Mouse (Mus musculus) G1E-ER4 (cell line): Measurements from ENCODE around the gene Auh. TPM values are rescaled to one million over a fixed set of nuclear protein-coding genes. Genes with fewer than 3 reads are reported as not detected.

Source experiments
- GATA1 ChIP-seq: IDR thresholded peaks from one replicate; pipeline ENCODE4 v1.8.0; 2012; ENCODE audit warnings: low read length, inconsistent platforms
- polyA plus RNA-seq: library from polyadenylated mRNA; stranded (reverse); fragments of >175 nt; gene quantifications from 2 replicates; pipeline ENCODE4 v1.2.3, GENCODE M21; 2012

Auh gene
- polyA plus RNA-seq, 1 experiment = 25.9 TPM

GRCm38 (mm10) chr13:52902517-52902916 is 27.0 kb downstream of the Auh start:
- TF ChIP-seq GATA1 = no peak

- TF ChIP-seq GATA1 = no peak
Observed at GRCm38 (mm10) chr13:52899664-52900063, 29.8 kb downstream of the Auh start.

DNA sequence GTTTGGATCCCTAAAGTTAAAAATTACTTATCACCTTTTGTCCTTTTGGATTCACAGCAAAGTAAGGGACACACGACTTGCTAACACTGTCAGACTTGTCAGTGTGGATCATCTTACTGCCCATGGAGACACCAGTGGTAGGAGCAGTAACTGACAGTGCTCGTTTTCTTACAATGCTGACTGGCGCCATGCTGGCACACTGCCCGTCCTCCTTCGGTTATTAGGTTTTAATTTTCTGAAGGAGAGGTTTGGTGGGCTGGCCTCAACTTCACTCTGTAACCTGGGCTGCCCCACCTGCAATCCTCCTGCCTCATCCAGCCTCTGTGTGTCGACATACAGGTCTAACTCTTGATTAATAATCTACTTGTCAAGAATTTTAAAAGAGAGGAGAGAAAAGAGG is 31.7 kb downstream of the Auh start:
- no peak for TF ChIP-seq GATA1

DNA sequence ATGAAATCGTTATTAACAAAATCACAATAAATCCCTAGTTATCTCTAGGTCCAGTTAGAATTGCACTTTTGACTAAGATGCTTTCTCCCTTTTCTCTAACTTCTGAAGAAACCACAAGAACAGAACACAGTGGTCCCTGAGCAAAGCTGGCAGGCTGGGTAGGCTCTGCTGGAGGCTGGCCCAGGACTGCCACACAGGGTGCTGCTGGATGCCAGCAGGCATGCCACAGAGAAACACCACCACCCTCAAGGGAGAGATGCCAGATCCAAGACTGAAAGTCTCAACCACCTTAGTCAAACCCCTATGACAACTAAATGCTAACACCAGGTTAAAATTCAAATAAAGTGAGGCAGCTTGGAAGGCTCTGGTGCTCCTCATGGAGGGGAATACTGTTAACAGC is 36.7 kb downstream of the Auh start:
- TF ChIP-seq GATA1 = no peak

- no peak for TF ChIP-seq GATA1
Observed at GRCm38 (mm10) chr13:52892065-52892503, 37.4 kb downstream of the Auh start.

DNA sequence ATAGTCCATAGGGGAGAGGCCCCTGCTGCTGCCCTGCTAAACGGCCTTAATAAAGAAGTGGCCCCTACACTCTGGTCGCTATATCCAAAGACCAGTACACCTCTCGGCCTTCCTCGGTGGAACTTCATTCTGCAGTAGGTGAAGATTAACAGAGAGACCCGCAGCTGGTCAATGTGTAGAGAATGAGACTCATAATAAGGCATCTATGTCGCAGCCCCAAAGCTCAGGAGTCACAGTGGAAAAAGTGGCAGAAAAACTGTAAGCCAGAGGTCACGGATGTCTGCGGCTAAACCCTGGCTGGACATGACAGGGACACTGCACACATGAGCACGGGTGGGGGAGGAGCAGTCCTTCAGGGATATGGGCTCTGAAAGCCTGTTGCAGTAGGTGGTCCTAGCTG is 39.2 kb downstream of the Auh start:
- no peak for TF ChIP-seq GATA1

- TF ChIP-seq GATA1 = no peak
Observed at GRCm38 (mm10) chr13:52886779-52887178, 42.7 kb downstream of the Auh start.

GRCm38 (mm10) chr13:52883960-52884326 is 45.5 kb downstream of the Auh start:
- no peak for TF ChIP-seq GATA1

GRCm38 (mm10) chr13:52883084-52883959 is 46.2 kb downstream of the Auh start:
- no peak for TF ChIP-seq GATA1

DNA sequence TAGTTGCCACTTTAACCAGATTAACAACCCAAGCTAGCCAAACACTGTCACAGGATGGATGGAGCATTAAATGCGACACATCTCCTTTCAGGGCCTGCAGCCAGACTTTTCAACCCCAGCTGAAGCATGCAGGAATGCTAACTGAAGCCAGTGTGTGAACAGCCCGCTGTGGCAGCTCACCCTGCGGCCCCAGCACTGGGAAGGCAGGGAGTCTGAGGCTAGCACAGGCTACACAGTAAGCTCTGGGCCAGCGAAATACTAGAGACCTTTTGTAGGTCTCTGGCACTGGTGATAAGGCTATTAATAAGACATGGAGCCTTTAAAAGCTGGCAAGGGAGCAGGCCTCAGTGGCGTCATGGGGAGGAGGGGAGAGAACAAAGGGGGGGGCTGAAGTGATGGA is 49.1 kb downstream of the Auh start:
- TF ChIP-seq GATA1 = no peak

DNA sequence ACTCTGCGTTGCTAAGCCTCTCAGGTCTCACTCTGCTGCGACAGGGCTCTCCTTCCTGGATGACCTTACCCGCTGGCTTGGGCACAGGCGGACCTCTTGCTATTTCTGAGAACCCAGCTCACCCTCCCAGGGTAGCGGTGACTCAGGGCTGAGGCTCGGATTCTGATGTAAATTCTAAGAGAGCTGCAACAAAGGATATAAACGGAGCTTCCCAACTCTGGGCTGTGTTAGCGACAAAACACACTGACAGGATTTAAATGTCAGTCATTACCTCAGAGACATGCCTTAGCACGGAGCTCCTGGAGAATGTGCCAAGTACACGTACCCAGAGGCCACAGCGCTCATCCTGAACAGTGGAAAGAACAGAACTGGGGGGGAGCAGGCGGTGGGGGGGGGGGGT is 49.6 kb downstream of the Auh start:
- no peak for TF ChIP-seq GATA1

- no peak for TF ChIP-seq GATA1
Observed at GRCm38 (mm10) chr13:52879291-52879690, 50.2 kb downstream of the Auh start.

GRCm38 (mm10) chr13:52878823-52879222 is 50.7 kb downstream of the Auh start:
- no peak for TF ChIP-seq GATA1

- no peak for TF ChIP-seq GATA1
Observed at GRCm38 (mm10) chr13:52875541-52876325, 53.7 kb downstream of the Auh start.

GRCm38 (mm10) chr13:52875089-52875488 is 54.4 kb downstream of the Auh start:
- TF ChIP-seq GATA1 = no peak

DNA sequence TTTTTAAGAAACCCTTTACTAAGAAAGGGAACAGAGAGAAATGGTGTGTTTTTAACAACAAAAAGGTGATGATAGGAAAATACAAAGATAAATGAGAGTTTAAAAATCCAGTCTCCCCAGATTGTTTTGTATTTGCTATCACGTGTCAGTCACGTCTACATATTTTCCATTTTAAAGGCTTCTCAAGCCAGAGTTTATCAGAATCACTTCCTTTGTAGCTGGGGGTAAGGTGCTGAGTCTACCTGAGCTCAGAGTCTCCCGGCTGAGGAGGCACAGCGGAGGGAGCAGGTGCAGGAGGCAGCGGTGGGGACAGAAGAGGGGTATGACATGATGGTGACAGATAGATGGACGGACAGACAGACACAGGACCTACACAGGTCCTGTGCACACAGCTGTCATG is 55.1 kb downstream of the Auh start:
- no peak for TF ChIP-seq GATA1

DNA sequence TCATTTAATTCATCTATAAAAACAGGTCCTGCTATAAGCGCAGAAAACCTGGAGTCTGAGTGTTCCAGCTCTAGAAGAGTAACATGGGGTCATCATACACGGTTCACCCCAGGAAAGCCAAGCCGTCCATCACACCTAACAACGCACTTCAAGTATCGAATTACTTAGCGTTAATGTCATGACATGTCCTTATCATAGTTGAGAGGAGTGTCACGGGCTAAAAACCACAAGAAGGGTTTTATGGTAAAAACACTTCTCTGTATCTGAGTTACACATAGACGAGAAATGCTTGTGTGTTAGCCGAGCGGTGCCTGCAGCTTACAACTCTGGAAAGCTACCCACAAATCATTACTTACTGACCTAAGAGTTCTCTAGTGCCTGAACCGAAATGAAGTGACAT is 55.6 kb downstream of the Auh start:
- TF ChIP-seq GATA1 = no peak
